Mouse (Mus musculus): ENCODE data around the gene Col13a1. TPM values are rescaled to one million over a fixed set of nuclear protein-coding genes. Genes with fewer than 3 reads are reported as not detected.
A peak's percentile ranks its signal among the peaks of the same experiment; 100 is the strongest.

Col13a1 gene
- polyA plus RNA-seq, 1 experiment from 2014 or later, result 7.1 TPM

GRCm38 (mm10) chr10:61838769-61839168 is 140.1 kb downstream of the Col13a1 start:
- H3K9ac ChIP-seq, result no peak overlapping the region
- H3K4me2 ChIP-seq (replicated peaks), result no peak overlapping the region
- H3K27me3 ChIP-seq (replicated peaks), result no peaks in the 10 kb centered on the region; the same call in 1 of the 2 replicates
- ATAC-seq, result peak; percentile 58
- peaks cover 6% of the 10 kb centered on the region; the same call in 1 of the 2 replicates for H3K4me1 ChIP-seq (replicated peaks)
- H3K4me3 ChIP-seq (replicated peaks), result no peak overlapping the region
- H3K27ac ChIP-seq, result no peak overlapping the region
- no peaks in the 10 kb centered on the region for H3K36me3 ChIP-seq
- 0% methylated on average over 6 of the region's 6 CpGs for WGBS
- H3K9me3 ChIP-seq, result no peaks in the 10 kb centered on the region

GRCm38 (mm10) chr10:61837286-61837685 is 141.6 kb downstream of the Col13a1 start:
- Histone ChIP-seq H3K9ac (no peak overlapping the region), H3K27ac (no peak overlapping the region), H3K36me3 (no peaks in the 10 kb centered on the region), H3K4me2 (replicated peaks) (no peak overlapping the region), H3K27me3 (replicated peaks) (no peaks in the 10 kb centered on the region; the same call in 1 of the 2 replicates), H3K4me1 (replicated peaks) (peaks cover 11% of the 10 kb centered on the region; the same call in 1 of the 2 replicates), H3K4me3 (replicated peaks) (no peak overlapping the region), H3K9me3 (no peaks in the 10 kb centered on the region)
- ATAC-seq, result no peak
- WGBS, result 78% methylated on average over 8 of the region's 8 CpGs

- H3K27ac ChIP-seq, result no peak overlapping the region
- H3K9me3 ChIP-seq, result no peaks in the 10 kb centered on the region
- H3K36me3 ChIP-seq, result no peaks in the 10 kb centered on the region
- H3K4me3 ChIP-seq (replicated peaks), result no peak overlapping the region
- no peak overlapping the region for H3K9ac ChIP-seq
- WGBS, result 93% methylated on average over 6 of the region's 6 CpGs
- H3K27me3 ChIP-seq (replicated peaks), result no peaks in the 10 kb centered on the region
- peaks cover 13% of the 10 kb centered on the region; the same call in 1 of the 2 replicates for H3K4me1 ChIP-seq (replicated peaks)
- ATAC-seq, result no peak
- H3K4me2 ChIP-seq (replicated peaks), result no peak overlapping the region
Measured at GRCm38 (mm10) chr10:61834288-61834687, 144.6 kb downstream of the Col13a1 start.

GRCm38 (mm10) chr10:61832713-61833112 is 146.2 kb downstream of the Col13a1 start:
- Histone ChIP-seq H3K4me2 (replicated peaks) (no peak overlapping the region), H3K36me3 (no peaks in the 10 kb centered on the region), H3K9me3 (no peaks in the 10 kb centered on the region), H3K27ac (no peak overlapping the region), H3K9ac (no peak overlapping the region), H3K4me1 (replicated peaks) (0 out of 2 replicates have a peak, but pooled peaks cover 8% of the 10 kb centered on the region), H3K27me3 (replicated peaks) (no peaks in the 10 kb centered on the region), H3K4me3 (replicated peaks) (no peak overlapping the region)
- WGBS, result 73% methylated on average over 11 of the region's 11 CpGs
- no peak for ATAC-seq

- Histone ChIP-seq H3K9ac (no peak overlapping the region), H3K4me2 (replicated peaks) (no peak overlapping the region), H3K4me3 (replicated peaks) (no peak overlapping the region), H3K27ac (no peak overlapping the region), H3K9me3 (no peaks in the 10 kb centered on the region), H3K4me1 (replicated peaks) (peaks cover 12% of the 10 kb centered on the region; the same call in 1 of the 2 replicates), H3K36me3 (no peaks in the 10 kb centered on the region), H3K27me3 (replicated peaks) (no peaks in the 10 kb centered on the region)
- no peak for ATAC-seq
- WGBS, result 95% methylated on average over 6 of the region's 6 CpGs
Measured at GRCm38 (mm10) chr10:61831741-61832140, 147.2 kb downstream of the Col13a1 start.

GRCm38 (mm10) chr10:61831251-61831650 is 147.7 kb downstream of the Col13a1 start:
- Histone ChIP-seq H3K27me3 (replicated peaks) (no peaks in the 10 kb centered on the region), H3K4me3 (replicated peaks) (no peak overlapping the region), H3K9me3 (no peaks in the 10 kb centered on the region), H3K36me3 (no peaks in the 10 kb centered on the region), H3K4me1 (replicated peaks) (peaks cover 12% of the 10 kb centered on the region; the same call in 1 of the 2 replicates), H3K9ac (no peak overlapping the region), H3K4me2 (replicated peaks) (no peak overlapping the region), H3K27ac (no peak overlapping the region)
- WGBS, result 76% methylated on average over 12 of the region's 12 CpGs
- ATAC-seq, result no peak

- no peak overlapping the region for H3K4me2 ChIP-seq (replicated peaks)
- 46% methylated on average over 9 of the region's 9 CpGs for WGBS
- no peak overlapping the region for H3K9ac ChIP-seq
- no peaks in the 10 kb centered on the region for H3K27me3 ChIP-seq (replicated peaks)
- no peaks in the 10 kb centered on the region for H3K9me3 ChIP-seq
- no peak overlapping the region for H3K4me3 ChIP-seq (replicated peaks)
- no peaks in the 10 kb centered on the region for H3K36me3 ChIP-seq
- H3K27ac ChIP-seq, result no peak overlapping the region
- ATAC-seq, result no peak
- peaks cover 15% of the 10 kb centered on the region; the same call in 1 of the 2 replicates for H3K4me1 ChIP-seq (replicated peaks)
Measured at GRCm38 (mm10) chr10:61830817-61831216, 148.1 kb downstream of the Col13a1 start.

GRCm38 (mm10) chr10:61829046-61829445 is 149.9 kb downstream of the Col13a1 start:
- Histone ChIP-seq H3K4me2 (replicated peaks) (no peak overlapping the region), H3K9ac (no peak overlapping the region), H3K27ac (no peak overlapping the region), H3K4me3 (replicated peaks) (no peak overlapping the region), H3K9me3 (no peaks in the 10 kb centered on the region), H3K4me1 (replicated peaks) (peaks cover 15% of the 10 kb centered on the region; the same call in 1 of the 2 replicates), H3K27me3 (replicated peaks) (no peaks in the 10 kb centered on the region), H3K36me3 (no peaks in the 10 kb centered on the region)
- ATAC-seq, result no peak
- WGBS, result 71% methylated on average over 4 of the region's 4 CpGs

- H3K4me3 ChIP-seq (replicated peaks), result no peak overlapping the region
- no peaks in the 10 kb centered on the region for H3K9me3 ChIP-seq
- ATAC-seq, result no peak
- 89% methylated on average over 32 of the region's 32 CpGs for WGBS
- no peak overlapping the region for H3K27ac ChIP-seq
- no peaks in the 10 kb centered on the region for H3K36me3 ChIP-seq
- no peak overlapping the region for H3K9ac ChIP-seq
- H3K4me1 ChIP-seq (replicated peaks), result peaks cover 15% of the 10 kb centered on the region; the same call in 1 of the 2 replicates
- H3K4me2 ChIP-seq (replicated peaks), result no peak overlapping the region
- H3K27me3 ChIP-seq (replicated peaks), result no peaks in the 10 kb centered on the region
Measured at GRCm38 (mm10) chr10:61827950-61828936, 150.7 kb downstream of the Col13a1 start.

GRCm38 (mm10) chr10:61826753-61827435 is 152.0 kb downstream of the Col13a1 start:
- no peak overlapping the region for H3K9ac ChIP-seq
- H3K4me1 ChIP-seq (replicated peaks), result peaks cover 9% of the 10 kb centered on the region; the same call in 1 of the 2 replicates
- no peak overlapping the region for H3K27ac ChIP-seq
- H3K27me3 ChIP-seq (replicated peaks), result no peaks in the 10 kb centered on the region
- no peak for ATAC-seq
- H3K4me3 ChIP-seq (replicated peaks), result no peak overlapping the region
- WGBS, result 38% methylated on average over 16 of the region's 16 CpGs
- H3K4me2 ChIP-seq (replicated peaks), result no peak overlapping the region
- no peaks in the 10 kb centered on the region for H3K36me3 ChIP-seq
- no peaks in the 10 kb centered on the region for H3K9me3 ChIP-seq

GRCm38 (mm10) chr10:61825979-61826752 is 152.7 kb downstream of the Col13a1 start:
- Histone ChIP-seq H3K27ac (no peak overlapping the region), H3K9ac (no peak overlapping the region), H3K4me1 (replicated peaks) (peaks cover 9% of the 10 kb centered on the region; the same call in 1 of the 2 replicates), H3K4me3 (replicated peaks) (no peak overlapping the region), H3K27me3 (replicated peaks) (no peaks in the 10 kb centered on the region), H3K36me3 (no peaks in the 10 kb centered on the region), H3K4me2 (replicated peaks) (no peak overlapping the region), H3K9me3 (no peaks in the 10 kb centered on the region)
- 63% methylated on average over 13 of the region's 13 CpGs for WGBS
- no peak for ATAC-seq

Data from intestine, embryonic 15.5 days (tissue).